Mouse (Mus musculus): ENCODE data around the gene Pa2g4. TPM values are rescaled to one million over a fixed set of nuclear protein-coding genes. Genes with fewer than 3 reads are reported as not detected.

Pa2g4 gene
- total and polyA plus RNA-seq, 3 experiments, result 232 to 663 (median 298) TPM

DNA sequence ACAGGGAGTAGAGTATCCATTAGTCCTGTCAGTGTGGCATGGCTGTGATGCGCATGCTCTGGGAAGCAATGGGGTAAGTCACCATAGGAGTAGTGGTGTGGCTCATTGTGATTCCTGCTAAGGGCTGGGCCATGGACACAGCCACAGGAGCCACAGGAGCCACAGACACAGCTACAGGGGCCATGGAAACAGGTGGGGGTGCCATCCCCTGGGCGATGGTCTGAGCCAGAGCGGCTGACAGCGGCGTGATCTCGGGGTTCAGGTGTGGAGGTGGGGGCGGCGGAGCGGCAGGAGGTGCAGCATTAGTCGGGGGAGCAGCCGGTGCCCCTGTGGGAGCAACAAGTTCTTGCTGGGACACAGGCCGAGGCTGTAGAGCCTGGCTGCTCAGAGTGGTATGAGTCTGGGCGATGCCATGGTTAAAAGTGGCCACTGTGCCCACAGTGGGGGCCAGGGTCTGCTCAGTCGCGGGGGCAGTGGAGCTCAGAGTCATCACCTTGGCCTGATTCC, 21.6 kb downstream of the Pa2g4 start:
- Histone ChIP-seq H3K36me3 (ENCODE audit: control insufficient read depth in 1 of 2, insufficient read depth in 2 of 2, low read length in 2 of 2) (peaks cover 0 to 6% of the 10 kb centered on the region in 2 experiments; a peak in 2 of 4 replicates), H3K27me3 (ENCODE audit: control insufficient read depth in 1 of 2, insufficient read depth in 2 of 2, low read length in 2 of 2) (no peaks in the 10 kb centered on the region), H3K9ac (ENCODE audit: control insufficient read depth, low read depth, low read length, poor library complexity, severe bottlenecking) (no peak overlapping the region), H3K4me1 (ENCODE audit: control insufficient read depth in 1 of 2, insufficient read depth in 2 of 2, low read length in 2 of 2) (peaks cover 0 to 5% of the 10 kb centered on the region in 2 experiments; a peak in 2 of 4 replicates), H3K4me3 (ENCODE audit: control insufficient read depth in 1 of 2, insufficient read depth in 1 of 2, low read depth in 2 of 2, low read length in 2 of 2) (no peak overlapping the region), H3K79me2 (ENCODE audit: control insufficient read depth, insufficient read depth, low read length, poor library complexity) (peaks cover 18% of the 10 kb centered on the region), H3K9me3 (replicated peaks; ENCODE audit: insufficient read depth, low read length) (no peaks in the 10 kb centered on the region), H3K27ac (ENCODE audit: control insufficient read depth, low read depth, low read length) (no peak overlapping the region)
- TF ChIP-seq GABPA (IDR thresholded peaks at IDR 0.05; ENCODE audit: low read depth, low read length), result no peak
- TF ChIP-seq SMC3 (IDR thresholded peaks at IDR 0.05; ENCODE audit: low read depth, low read length), result no peak
- no peak for TF ChIP-seq UBTF (IDR thresholded peaks at IDR 0.05; ENCODE audit: borderline replicate concordance, insufficient read depth, low read depth, low read length)
- TF ChIP-seq TBP (IDR thresholded peaks at IDR 0.05; ENCODE audit: low read depth, low read length), result no peak
- TF ChIP-seq USF2 (IDR thresholded peaks at IDR 0.05; ENCODE audit: borderline replicate concordance in 1 of 2, insufficient read depth in 1 of 2, low read depth in 1 of 2, low read length in 2 of 2), result no peak
- TF ChIP-seq MYB (IDR thresholded peaks at IDR 0.05; ENCODE audit: low read depth, low read length), result no peak
- no peak for TF ChIP-seq MEF2A (IDR thresholded peaks at IDR 0.05; ENCODE audit: extremely low read depth, insufficient replicate concordance, low read depth, low read length, poor library complexity, severe bottlenecking)
- TF ChIP-seq USF1 (IDR thresholded peaks at IDR 0.05; ENCODE audit: low read depth, low read length), result no peak
- no peak for TF ChIP-seq POLR2AphosphoS5 (IDR thresholded peaks at IDR 0.05; ENCODE audit: borderline replicate concordance, low read depth, low read length)
- TF ChIP-seq BHLHE40 (IDR thresholded peaks at IDR 0.05; ENCODE audit: borderline replicate concordance, low read depth, low read length), result no peak
- no peak for DNase-seq (ENCODE audit: low read depth, low spot score)

DNA sequence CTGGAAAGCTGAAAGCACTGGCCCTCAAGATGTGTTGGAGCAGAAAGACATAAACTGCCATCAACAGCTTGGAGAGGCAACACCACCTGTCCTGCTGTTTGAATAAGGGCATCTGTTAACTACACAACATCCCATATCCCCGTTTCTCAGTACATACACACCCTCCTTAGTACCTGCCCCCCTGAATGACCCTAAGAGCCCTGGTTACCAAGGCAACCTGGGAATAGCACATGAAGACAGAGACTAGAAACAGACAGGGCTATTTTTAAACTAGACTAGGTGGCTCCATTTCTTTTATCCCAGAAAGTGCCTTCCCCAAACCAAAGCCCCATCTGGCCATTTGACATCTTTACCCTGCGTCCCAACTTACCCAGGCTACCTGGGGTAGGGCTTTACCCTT, 22.7 kb downstream of the Pa2g4 start:
- no peak for TF ChIP-seq ELF1 (IDR thresholded peaks at IDR 0.05; ENCODE audit: low read depth, low read length)
- no peak for TF ChIP-seq TCF12 (IDR thresholded peaks at IDR 0.05; ENCODE audit: low read depth, low read length)
- TF ChIP-seq POLR2AphosphoS2 (IDR thresholded peaks at IDR 0.05; ENCODE audit: low read length), result no peak
- TF ChIP-seq POLR2AphosphoS5 (IDR thresholded peaks at IDR 0.05; ENCODE audit: borderline replicate concordance, low read depth, low read length), result no peak
- TF ChIP-seq NELFE (IDR thresholded peaks at IDR 0.05; ENCODE audit: low read depth, low read length), result no peak
- TF ChIP-seq ZC3H11A (IDR thresholded peaks at IDR 0.05; ENCODE audit: low read depth, low read length), result no peak
- TF ChIP-seq MXI1 (IDR thresholded peaks at IDR 0.05; ENCODE audit: low read depth, low read length), result no peak
- no peak for TF ChIP-seq CHD2 (IDR thresholded peaks at IDR 0.05; ENCODE audit: low read length)
- TF ChIP-seq MYC (IDR thresholded peaks at IDR 0.05; ENCODE audit: low read depth, low read length), result no peak
- TF ChIP-seq MEF2A (IDR thresholded peaks at IDR 0.05; ENCODE audit: extremely low read depth, insufficient replicate concordance, low read depth, low read length, poor library complexity, severe bottlenecking), result no peak
- no peak for TF ChIP-seq UBTF (IDR thresholded peaks at IDR 0.05; ENCODE audit: borderline replicate concordance, insufficient read depth, low read depth, low read length)
- no peak for TF ChIP-seq MAX (IDR thresholded peaks at IDR 0.05; ENCODE audit: low read length)
- no peak for TF ChIP-seq POLR2A (IDR thresholded peaks at IDR 0.05; ENCODE audit: control insufficient read depth in 1 of 2, insufficient read depth in 1 of 2, low read depth in 1 of 2, low read length in 2 of 2, poor library complexity in 1 of 2)
- Histone ChIP-seq H3K27me3 (ENCODE audit: control insufficient read depth in 1 of 2, insufficient read depth in 2 of 2, low read length in 2 of 2) (no peaks in the 10 kb centered on the region), H3K4me1 (ENCODE audit: control insufficient read depth in 1 of 2, insufficient read depth in 2 of 2, low read length in 2 of 2) (peaks cover 0 to 5% of the 10 kb centered on the region in 2 experiments; a peak in 2 of 4 replicates), H3K27ac (ENCODE audit: control insufficient read depth, low read depth, low read length) (no peak overlapping the region), H3K9ac (ENCODE audit: control insufficient read depth, low read depth, low read length, poor library complexity, severe bottlenecking) (no peak overlapping the region), H3K9me3 (replicated peaks; ENCODE audit: insufficient read depth, low read length) (no peaks in the 10 kb centered on the region), H3K36me3 (ENCODE audit: control insufficient read depth in 1 of 2, insufficient read depth in 2 of 2, low read length in 2 of 2) (peaks cover 0 to 6% of the 10 kb centered on the region in 2 experiments; a peak in 2 of 4 replicates), H3K4me3 (ENCODE audit: control insufficient read depth in 1 of 2, insufficient read depth in 1 of 2, low read depth in 2 of 2, low read length in 2 of 2) (no peak overlapping the region), H3K79me2 (ENCODE audit: control insufficient read depth, insufficient read depth, low read length, poor library complexity) (peaks cover 11% of the 10 kb centered on the region)
- no peak for DNase-seq (ENCODE audit: low read depth, low spot score)
